Mouse (Mus musculus): ENCODE results near the gene Ttc9b. TPM values are rescaled to one million over a fixed set of nuclear protein-coding genes. Genes with fewer than 3 reads are reported as not detected.

Gene Ttc9b
- polyA plus RNA-seq, 1 experiment: 0.22 TPM

DNA sequence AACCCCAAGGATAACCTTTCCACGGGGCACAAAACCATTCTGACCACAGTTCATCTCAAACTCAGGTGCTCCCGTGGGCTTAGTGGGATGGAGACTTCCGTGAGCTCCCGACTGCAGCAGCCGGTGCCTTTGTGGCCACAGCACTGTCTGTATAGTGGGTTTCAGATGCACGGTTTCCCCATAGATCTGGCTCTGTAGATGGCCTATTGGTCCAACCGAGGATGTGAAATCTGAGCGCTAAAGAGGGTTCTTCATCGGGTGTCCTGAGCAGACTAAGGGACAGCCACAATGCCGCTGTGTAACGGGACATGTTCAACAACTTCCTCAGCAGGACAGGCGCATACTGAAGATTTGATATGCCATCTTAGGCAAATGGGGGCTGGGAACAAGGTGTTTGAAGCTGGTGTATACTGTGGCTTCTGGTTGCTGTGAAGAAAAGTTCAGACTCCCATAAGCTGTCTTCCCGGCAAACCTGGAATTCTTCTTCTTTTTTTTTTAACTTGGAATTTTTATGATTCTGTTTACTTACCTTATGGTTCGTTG, 34.6 kb downstream of the Ttc9b start:
- H3K4me1 ChIP-seq (ENCODE audit: control insufficient read depth, insufficient read depth, insufficient read length, low read length): peaks cover 4% of the 10 kb centered on the region; the same call in 1 of the 2 replicates
- H3K27me3 ChIP-seq (ENCODE audit: control insufficient read depth, insufficient read depth, low read length): no peaks in the 10 kb centered on the region
- 15% methylated on average over 14 of the region's 14 CpGs for WGBS
- no peak overlapping the region for H3K27ac ChIP-seq (ENCODE audit: insufficient read depth, low read depth, low read length)
- peak overlapping the region; percentile 5; the same call in 1 of the 2 replicates for H3K4me3 ChIP-seq (ENCODE audit: low read depth, low read length)
- no peaks in the 10 kb centered on the region for H3K36me3 ChIP-seq (ENCODE audit: control insufficient read depth, insufficient read depth, low read length)
- TF ChIP-seq CTCF (IDR thresholded peaks at IDR 0.05; ENCODE audit: extremely low read depth, insufficient read length, insufficient replicate concordance, low read depth, low read length): no peak
- no peak for TF ChIP-seq POLR2A (IDR thresholded peaks at IDR 0.05; ENCODE audit: low read depth, low read length)

DNA sequence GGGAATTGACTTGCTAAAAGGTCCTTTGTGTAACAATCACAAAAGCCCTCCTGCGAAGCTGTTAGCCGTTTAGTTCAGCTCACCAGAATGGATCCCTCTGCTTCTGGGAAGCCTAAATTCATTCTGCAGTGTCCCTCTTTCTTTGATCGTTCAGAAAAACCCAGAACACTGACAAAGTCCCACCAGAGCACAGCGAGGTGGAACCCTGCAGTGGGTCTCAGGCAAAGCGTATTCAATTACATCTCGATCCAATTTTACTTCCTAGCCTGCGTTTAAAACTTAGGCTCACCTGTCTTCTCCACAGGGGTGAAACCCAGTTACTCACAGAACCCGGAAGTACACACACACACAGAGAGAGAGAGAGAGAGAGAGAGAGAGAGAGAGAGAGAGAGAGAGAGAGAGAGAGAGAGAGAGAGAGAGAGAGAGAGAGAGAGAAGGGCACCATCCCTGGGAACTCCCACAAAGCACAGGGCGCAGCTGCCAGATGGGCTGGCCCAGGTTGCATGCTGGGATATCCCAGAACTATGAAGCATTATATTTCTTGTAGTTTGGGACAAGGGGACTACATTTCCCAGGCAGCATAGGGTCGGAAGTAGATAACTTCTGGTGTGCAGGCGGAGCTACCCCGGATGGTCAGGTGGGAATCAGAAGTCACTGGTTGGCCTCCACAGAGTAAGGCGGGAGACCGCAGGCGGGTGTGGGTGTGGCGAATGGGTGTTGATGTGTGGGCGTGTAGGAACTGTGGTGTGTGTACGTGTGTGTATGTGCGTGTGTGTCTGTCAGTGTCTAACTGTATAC, 35.3 kb downstream of the Ttc9b start, which contains the start of gene Zfp607b:
Gene Zfp607b, plus strand, starts transcription at position 526 of the 798 bp plus-strand sequence.
- Histone ChIP-seq H3K36me3 (ENCODE audit: control insufficient read depth, insufficient read depth, low read length) (no peaks in the 10 kb centered on the region), H3K27ac (ENCODE audit: insufficient read depth, low read depth, low read length) (peak within 1 kb of the TSS; percentile 24; the same call in 1 of the 2 replicates), H3K27me3 (ENCODE audit: control insufficient read depth, insufficient read depth, low read length) (no peaks in the 10 kb centered on the region), H3K4me1 (ENCODE audit: control insufficient read depth, insufficient read depth, insufficient read length, low read length) (peaks cover 4% of the 10 kb centered on the region; the same call in 1 of the 2 replicates), H3K4me3 (ENCODE audit: low read depth, low read length) (peak within 1 kb of the TSS; percentile 60)
- no peak for TF ChIP-seq CTCF (IDR thresholded peaks at IDR 0.05; ENCODE audit: extremely low read depth, insufficient read length, insufficient replicate concordance, low read depth, low read length)
- TF ChIP-seq POLR2A (IDR thresholded peaks at IDR 0.05; ENCODE audit: low read depth, low read length): peak; percentile 17; the same call in 1 of the 2 replicates
- under 1% methylated on average over 19 of the region's 19 CpGs for WGBS

DNA sequence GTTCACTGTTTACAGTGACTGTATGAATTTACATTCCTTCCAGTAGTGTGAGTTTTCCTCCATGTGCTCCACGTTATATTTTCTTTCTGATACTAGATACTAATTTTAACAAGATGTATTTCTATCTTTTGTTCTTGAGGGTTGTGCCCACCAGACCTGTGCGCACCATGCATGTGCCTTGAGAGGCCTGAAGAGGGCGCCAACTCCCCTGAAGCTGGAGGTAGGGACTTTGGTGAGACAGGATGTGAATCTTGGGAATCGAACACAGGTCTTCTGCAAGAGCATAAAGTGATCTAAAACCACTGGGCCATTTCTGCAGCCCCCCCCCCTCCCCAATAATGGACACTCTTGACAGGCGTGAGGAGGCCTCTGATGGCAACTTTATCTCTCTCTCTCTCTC, 37.4 kb downstream of the Ttc9b start:
- 42% methylated on average over 5 of the region's 5 CpGs for WGBS
- peak; percentile 61; the same call in 1 of the 2 replicates for TF ChIP-seq CTCF (IDR thresholded peaks at IDR 0.05; ENCODE audit: extremely low read depth, insufficient read length, insufficient replicate concordance, low read depth, low read length)
- TF ChIP-seq POLR2A (IDR thresholded peaks at IDR 0.05; ENCODE audit: low read depth, low read length): no peak
- no peak overlapping the region for H3K27ac ChIP-seq (ENCODE audit: insufficient read depth, low read depth, low read length)
- H3K27me3 ChIP-seq (ENCODE audit: control insufficient read depth, insufficient read depth, low read length): no peaks in the 10 kb centered on the region
- no peak overlapping the region for H3K4me3 ChIP-seq (ENCODE audit: low read depth, low read length)
- H3K4me1 ChIP-seq (ENCODE audit: control insufficient read depth, insufficient read depth, insufficient read length, low read length): peaks cover 4% of the 10 kb centered on the region; the same call in 1 of the 2 replicates
- no peaks in the 10 kb centered on the region for H3K36me3 ChIP-seq (ENCODE audit: control insufficient read depth, insufficient read depth, low read length)

DNA sequence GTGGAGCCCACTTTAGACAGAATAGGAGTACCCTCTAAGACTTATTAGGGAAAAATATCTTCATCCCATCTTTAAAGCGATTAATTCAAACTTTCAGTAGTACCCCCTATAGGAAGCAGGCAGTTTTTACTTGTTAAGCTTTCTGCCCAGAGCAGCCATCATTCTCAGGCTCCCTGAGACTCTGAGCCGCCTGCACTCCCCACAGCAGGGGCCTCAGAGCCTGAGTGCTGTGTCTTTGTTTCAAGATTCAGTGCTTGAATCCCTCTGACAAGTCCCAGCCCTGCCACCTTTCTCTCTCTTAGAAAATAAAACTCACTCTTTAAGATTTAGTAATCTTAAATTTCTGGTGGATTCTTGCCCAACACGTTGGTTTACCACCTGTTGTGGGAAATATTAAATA, 43.0 kb downstream of the Ttc9b start:
- no peak for TF ChIP-seq POLR2A (IDR thresholded peaks at IDR 0.05; ENCODE audit: low read depth, low read length)
- no peak for TF ChIP-seq CTCF (IDR thresholded peaks at IDR 0.05; ENCODE audit: extremely low read depth, insufficient read length, insufficient replicate concordance, low read depth, low read length)
- no peaks in the 10 kb centered on the region for H3K4me1 ChIP-seq (ENCODE audit: control insufficient read depth, insufficient read depth, insufficient read length, low read length)
- H3K4me3 ChIP-seq (ENCODE audit: low read depth, low read length): no peak overlapping the region
- WGBS: 69% methylated on average over 3 of the region's 3 CpGs
- no peaks in the 10 kb centered on the region for H3K36me3 ChIP-seq (ENCODE audit: control insufficient read depth, insufficient read depth, low read length)
- no peaks in the 10 kb centered on the region for H3K27me3 ChIP-seq (ENCODE audit: control insufficient read depth, insufficient read depth, low read length)
- no peak overlapping the region for H3K27ac ChIP-seq (ENCODE audit: insufficient read depth, low read depth, low read length)

Other genes with a start within 250 kb of the Ttc9b start
- gene Sptbn4, start 206.2 kb upstream of the Ttc9b start, polyA plus RNA-seq (2012; rRNA removed): 0.19 and 0.28 TPM in 2 replicates
- 79.1 and 142 TPM in 2 replicates for gene Blvrb, start 205.9 kb upstream of the Ttc9b start, polyA plus RNA-seq (2012; rRNA removed)
- gene Sertad3, start 180.1 kb upstream of the Ttc9b start, polyA plus RNA-seq (2012; rRNA removed): 5.3 and 12.8 TPM in 2 replicates
- 47.2 and 156 TPM in 2 replicates for gene Sertad1, start 167.0 kb upstream of the Ttc9b start, polyA plus RNA-seq (2012; rRNA removed)
- 0.37 and 0.68 TPM in 2 replicates for gene Prx, start 154.6 kb upstream of the Ttc9b start, polyA plus RNA-seq (2012; rRNA removed)
- 0.43 and 0.72 TPM in 2 replicates for gene Hipk4, start 130.6 kb upstream of the Ttc9b start, polyA plus RNA-seq (2012; rRNA removed)
- gene Pld3, start 100.7 kb upstream of the Ttc9b start, polyA plus RNA-seq (2012; rRNA removed): 72.2 and 75.6 TPM in 2 replicates
- 9.8 and 19.7 TPM in 2 replicates for gene 2310022A10Rik, start 100.7 kb upstream of the Ttc9b start, polyA plus RNA-seq (2012; rRNA removed)
- 19.6 and 34.1 TPM in 2 replicates for gene Akt2, start 62.4 kb upstream of the Ttc9b start, polyA plus RNA-seq (2012; rRNA removed)
- 11.1 and 16.8 TPM in 2 replicates for gene Map3k10, start 20.7 kb downstream of the Ttc9b start, polyA plus RNA-seq (2012; rRNA removed)
- 0.06 and 0.56 TPM in 2 replicates for gene Zfp607b, start 35.4 kb downstream of the Ttc9b start, polyA plus RNA-seq (2012; rRNA removed)
- gene Zfp60, start 77.5 kb downstream of the Ttc9b start, polyA plus RNA-seq (2012; rRNA removed): 0.18 and 0.38 TPM in 2 replicates
- 0.09 and 0.15 TPM in 2 replicates for gene Zfp626, start 153.3 kb downstream of the Ttc9b start, polyA plus RNA-seq (2012; rRNA removed)
- gene Zfp59, start 184.7 kb downstream of the Ttc9b start, polyA plus RNA-seq (2012; rRNA removed): 0.11 and 0.13 TPM in 2 replicates
- gene Zfp607a, start 203.6 kb downstream of the Ttc9b start, polyA plus RNA-seq (2012; rRNA removed): 0.11 and 0.13 TPM in 2 replicates

All from small intestine, adult 2 months (tissue).